Mouse (Mus musculus) heart, embryonic 16.5 days (tissue): ENCODE results near the gene Ier3. TPM values are rescaled to one million over a fixed set of nuclear protein-coding genes. Genes with fewer than 3 reads are reported as not detected.

Experiments
- ATAC-seq: fragments of 200-750 bp; cut with Nextera tagmentation; replicated peaks from 2 replicates; pipeline ENCODE4 v1.8.0; 2017; ENCODE audit warnings: moderate number of reproducible peaks; ENCODE audit not compliant: insufficient read depth, low FRiP score; ENCODE audit errors: extremely low read depth
- H3K27ac ChIP-seq: fragments of 300-500 bp; sonication (generic); 2 replicates; pipeline ENCODE4 v1.5.1; 2014; ENCODE audit warnings: mild to moderate bottlenecking, low read length, control low read depth, moderate library complexity
- H3K27me3 ChIP-seq: fragments of 300-500 bp; sonication (generic); 2 replicates; pipeline ENCODE4 v1.6.1; 2014; ENCODE audit warnings: low read length, mixed read lengths; ENCODE audit not compliant: control insufficient read depth, insufficient read depth
- H3K36me3 ChIP-seq: fragments of 300-500 bp; sonication (generic); 2 replicates; pipeline ENCODE4 v1.6.1; 2014; ENCODE audit not compliant: control insufficient read depth, insufficient read depth
- H3K4me1 ChIP-seq: fragments of 300-500 bp; sonication (generic); 2 replicates; pipeline ENCODE4 v1.6.1; 2014; ENCODE audit warnings: low read length, mixed read lengths; ENCODE audit not compliant: control insufficient read depth, insufficient read depth
- H3K4me2 ChIP-seq: fragments of 300-500 bp; sonication (generic); 2 replicates; pipeline ENCODE4 v1.6.1; 2014; ENCODE audit warnings: low read depth, mild to moderate bottlenecking, control low read depth, low read length
- H3K4me3 ChIP-seq: fragments of 300-500 bp; sonication (generic); 2 replicates; pipeline ENCODE4 v1.5.1; 2014; ENCODE audit warnings: mild to moderate bottlenecking, control low read depth, low read length
- H3K9ac ChIP-seq: fragments of 300-500 bp; sonication (generic); 2 replicates; pipeline ENCODE4 v1.6.1; 2014; ENCODE audit warnings: low read length, control low read depth
- H3K9me3 ChIP-seq: fragments of 300-500 bp; sonication (generic); replicated peaks from 2 replicates; pipeline ENCODE4 v1.6.1; 2016; ENCODE audit warnings: low read length; ENCODE audit not compliant: control insufficient read depth
- WGBS: fragments of 180-500 bp; shearing (Covaris S2); extraction: QIAGEN DNeasy Blood & Tissue Kit; methylation state at CpG from one replicate; pipeline ENCODE4 v1.1.7; 2014; 5-methylcytosine and 5-hydroxymethylcytosine counted together
- polyA plus RNA-seq: library from polyadenylated mRNA; unstranded; fragments of >200 nt; fragmentation: Nextera tagmentation; extraction: Ambion mirVana; gene quantifications from 2 replicates; pipeline ENCODE4 v1.2.1, GENCODE M21; 2015

The Ier3 gene
- polyA plus RNA-seq, 1 experiment from 2014 or later: 62.6 TPM

- Histone ChIP-seq H3K9me3 (peaks cover 4% of the 10 kb centered on the region; the same call in 1 of the 2 replicates), H3K27ac (peak overlapping the region; percentile 26; the same call in 1 of the 2 replicates), H3K4me3 (no peak overlapping the region), H3K9ac (peak overlapping the region; percentile 61; the same call in 1 of the 2 replicates), H3K4me2 (peak overlapping the region; percentile 49), H3K36me3 (peaks cover 60% of the 10 kb centered on the region), H3K27me3 (no peaks in the 10 kb centered on the region), H3K4me1 (peaks cover 22% of the 10 kb centered on the region)
- ATAC-seq: peak; percentile 57
- 2% methylated on average over 21 of the region's 21 CpGs for WGBS
Observed at GRCm38 (mm10) chr17:35829737-35830136, 8.3 kb downstream of the Ier3 start.

- Histone ChIP-seq H3K4me3 (no peak overlapping the region), H3K4me2 (no peak overlapping the region), H3K4me1 (peaks cover 36% of the 10 kb centered on the region), H3K36me3 (peaks cover 56% of the 10 kb centered on the region), H3K27ac (0 out of 2 replicates have a peak overlapping the region, but pooled peaks have one; percentile 14), H3K27me3 (no peaks in the 10 kb centered on the region), H3K9ac (no peak overlapping the region), H3K9me3 (peaks cover 2% of the 10 kb centered on the region; the same call in 1 of the 2 replicates)
- 68% methylated on average over 8 of the region's 8 CpGs for whole genome bisulfite sequencing
- ATAC-seq: no peak
Observed at GRCm38 (mm10) chr17:35832400-35833238, 11.1 kb downstream of the Ier3 start.

GRCm38 (mm10) chr17:35833239-35833751 is 11.8 kb downstream of the Ier3 start:
- 21% methylated on average over 5 of the region's 5 CpGs for WGBS
- 0 out of 2 replicates have a peak overlapping the region, but pooled peaks have one; percentile 14 for H3K27ac ChIP-seq
- no peaks in the 10 kb centered on the region for H3K9me3 ChIP-seq
- peaks cover 49% of the 10 kb centered on the region for H3K36me3 ChIP-seq
- H3K9ac ChIP-seq: no peak overlapping the region
- H3K4me1 ChIP-seq: peaks cover 36% of the 10 kb centered on the region
- no peak for ATAC-seq
- no peak overlapping the region for H3K4me2 ChIP-seq
- no peaks in the 10 kb centered on the region for H3K27me3 ChIP-seq
- H3K4me3 ChIP-seq: no peak overlapping the region

GRCm38 (mm10) chr17:35833894-35834293 is 12.4 kb downstream of the Ier3 start:
- Histone ChIP-seq H3K4me2 (no peak overlapping the region), H3K4me3 (no peak overlapping the region), H3K9ac (no peak overlapping the region), H3K36me3 (peaks cover 49% of the 10 kb centered on the region), H3K27ac (no peak overlapping the region), H3K9me3 (no peaks in the 10 kb centered on the region), H3K27me3 (no peaks in the 10 kb centered on the region), H3K4me1 (peaks cover 36% of the 10 kb centered on the region)
- 48% methylated on average over 5 of the region's 5 CpGs for WGBS
- no peak for ATAC-seq

GRCm38 (mm10) chr17:35834696-35835422 is 13.4 kb downstream of the Ier3 start:
- H3K4me1 ChIP-seq: peaks cover 38% of the 10 kb centered on the region
- H3K4me2 ChIP-seq: peak overlapping the region; percentile 79
- peaks cover 49% of the 10 kb centered on the region for H3K36me3 ChIP-seq
- no peaks in the 10 kb centered on the region for H3K27me3 ChIP-seq
- 70% methylated on average over 26 of the region's 26 CpGs for WGBS
- H3K4me3 ChIP-seq: peak overlapping the region; percentile 89
- H3K27ac ChIP-seq: no peak overlapping the region
- no peaks in the 10 kb centered on the region for H3K9me3 ChIP-seq
- no peak overlapping the region for H3K9ac ChIP-seq
- ATAC-seq: no peak

GRCm38 (mm10) chr17:35835424-35836140 is 14.1 kb downstream of the Ier3 start:
- H3K27ac ChIP-seq: no peak overlapping the region
- H3K4me1 ChIP-seq: peaks cover 33% of the 10 kb centered on the region
- H3K9ac ChIP-seq: 0 out of 2 replicates have a peak overlapping the region, but pooled peaks have one; percentile 26
- peak overlapping the region; percentile 79 for H3K4me2 ChIP-seq
- no peaks in the 10 kb centered on the region for H3K27me3 ChIP-seq
- WGBS: 65% methylated on average over 26 of the region's 26 CpGs
- no peak for ATAC-seq
- peaks cover 47% of the 10 kb centered on the region for H3K36me3 ChIP-seq
- no peaks in the 10 kb centered on the region for H3K9me3 ChIP-seq
- peak overlapping the region; percentile 89 for H3K4me3 ChIP-seq

GRCm38 (mm10) chr17:35836178-35836965 is 14.9 kb downstream of the Ier3 start:
- Histone ChIP-seq H3K9ac (peak overlapping the region; percentile 93), H3K4me3 (peak overlapping the region; percentile 89), H3K4me2 (peak overlapping the region; percentile 79), H3K27ac (peak overlapping the region; percentile 99), H3K27me3 (no peaks in the 10 kb centered on the region), H3K4me1 (peaks cover 33% of the 10 kb centered on the region), H3K9me3 (no peaks in the 10 kb centered on the region), H3K36me3 (peaks cover 44% of the 10 kb centered on the region)
- WGBS: 4% methylated on average over 24 of the region's 24 CpGs
- ATAC-seq: no peak

- 1% methylated on average over 23 of the region's 25 CpGs for WGBS
- Histone ChIP-seq H3K36me3 (peaks cover 41% of the 10 kb centered on the region), H3K4me2 (peak overlapping the region; percentile 79), H3K27me3 (no peaks in the 10 kb centered on the region), H3K4me1 (peaks cover 35% of the 10 kb centered on the region), H3K9ac (peak overlapping the region; percentile 93), H3K4me3 (peak overlapping the region; percentile 89), H3K9me3 (no peaks in the 10 kb centered on the region), H3K27ac (peak overlapping the region; percentile 99)
- peak; percentile 38 for ATAC-seq
Observed at GRCm38 (mm10) chr17:35836991-35837422, 15.5 kb downstream of the Ier3 start.
